Mouse (Mus musculus): Measurements from ENCODE around the gene Mecr.

Mecr gene

GRCm38 (mm10) chr4:131897109-131897508 is 53.8 kb downstream of the Mecr start:
- no peak for DNase-seq (ENCODE audit: low spot score)

- DNase-seq (ENCODE audit: low spot score), result no peak
Observed at GRCm38 (mm10) chr4:131897787-131898186, 54.5 kb downstream of the Mecr start.

GRCm38 (mm10) chr4:131898503-131899179 is 55.4 kb downstream of the Mecr start:
- no peak for DNase-seq (ENCODE audit: low spot score)

GRCm38 (mm10) chr4:131899180-131899554 is 55.9 kb downstream of the Mecr start:
- DNase-seq (ENCODE audit: low spot score), result no peak

GRCm38 (mm10) chr4:131901090-131901489 is 57.8 kb downstream of the Mecr start:
- DNase-seq (ENCODE audit: low spot score), result no peak

- DNase-seq (ENCODE audit: low spot score), result no peak
Observed at GRCm38 (mm10) chr4:131904478-131904877, 61.2 kb downstream of the Mecr start.

DNA sequence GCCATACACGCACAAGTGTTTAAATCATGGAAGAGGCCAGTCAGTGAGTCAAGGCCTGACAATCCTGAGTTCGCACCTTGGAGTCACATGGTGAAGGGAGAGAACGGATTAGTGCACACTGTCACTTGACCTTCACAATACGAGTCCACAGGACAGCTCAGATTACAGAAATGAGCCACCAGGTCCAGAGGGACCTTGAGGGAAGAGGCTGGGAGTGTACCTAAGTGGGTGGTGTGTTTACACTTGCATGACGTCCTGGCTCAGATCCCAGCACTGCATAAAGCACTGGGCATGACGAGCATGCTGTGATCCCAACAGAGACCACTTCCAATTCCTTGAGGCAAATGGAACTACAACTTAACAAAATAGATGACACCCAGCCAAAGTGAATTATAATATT is 63.2 kb downstream of the Mecr start:
- no peak for DNase-seq (ENCODE audit: low spot score)

DNA sequence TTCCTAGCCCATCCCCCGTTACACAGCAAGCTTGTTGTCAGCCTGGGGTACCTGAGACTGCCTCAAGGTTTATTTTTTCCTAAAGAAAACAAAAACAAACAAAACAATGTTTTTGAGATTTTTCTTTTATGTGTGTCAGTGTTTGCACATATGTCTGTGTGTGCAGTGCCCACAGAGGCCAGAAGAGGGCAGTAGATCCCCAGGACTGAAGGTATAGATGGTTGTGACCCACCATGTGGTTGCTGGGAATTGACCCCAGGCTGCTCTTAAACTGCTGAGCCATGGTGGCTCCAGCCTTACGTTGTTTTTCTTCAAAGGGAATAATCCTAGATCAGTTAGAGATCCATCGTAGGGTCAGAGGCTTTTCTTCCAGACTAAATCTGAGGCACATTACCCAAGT is 64.6 kb downstream of the Mecr start:
- DNase-seq (ENCODE audit: low spot score), result no peak

GRCm38 (mm10) chr4:131910237-131910994 is 67.1 kb downstream of the Mecr start:
- DNase-seq (ENCODE audit: low spot score), result no peak

GRCm38 (mm10) chr4:131911521-131911920 is 68.3 kb downstream of the Mecr start:
- DNase-seq (ENCODE audit: low spot score), result no peak

DNA sequence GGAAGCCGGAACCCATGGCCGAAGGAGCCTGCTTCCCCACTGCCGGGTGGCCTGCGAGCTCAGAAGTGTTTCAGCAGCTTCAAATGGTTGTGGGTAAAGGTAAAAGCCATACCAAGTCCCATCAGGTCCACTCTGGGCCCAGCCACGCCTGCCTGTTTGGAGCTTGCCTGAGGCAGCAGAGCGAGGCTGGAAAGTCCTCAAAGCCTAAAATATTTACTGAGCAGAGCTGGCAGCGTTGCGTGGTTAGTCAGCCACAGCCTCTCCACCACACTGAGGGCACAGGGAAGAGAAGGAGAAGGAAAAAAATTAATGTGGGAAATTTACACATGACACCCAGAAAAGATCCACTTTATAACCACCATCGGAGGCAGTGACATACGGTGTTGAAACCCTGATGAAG is 70.3 kb downstream of the Mecr start:
- DNase-seq (ENCODE audit: low spot score), result no peak

- no peak for DNase-seq (ENCODE audit: low spot score)
Observed at GRCm38 (mm10) chr4:131914046-131914643, 70.9 kb downstream of the Mecr start.

- no peak for DNase-seq (ENCODE audit: low spot score)
Observed at GRCm38 (mm10) chr4:131914891-131915469, 71.7 kb downstream of the Mecr start.

DNA sequence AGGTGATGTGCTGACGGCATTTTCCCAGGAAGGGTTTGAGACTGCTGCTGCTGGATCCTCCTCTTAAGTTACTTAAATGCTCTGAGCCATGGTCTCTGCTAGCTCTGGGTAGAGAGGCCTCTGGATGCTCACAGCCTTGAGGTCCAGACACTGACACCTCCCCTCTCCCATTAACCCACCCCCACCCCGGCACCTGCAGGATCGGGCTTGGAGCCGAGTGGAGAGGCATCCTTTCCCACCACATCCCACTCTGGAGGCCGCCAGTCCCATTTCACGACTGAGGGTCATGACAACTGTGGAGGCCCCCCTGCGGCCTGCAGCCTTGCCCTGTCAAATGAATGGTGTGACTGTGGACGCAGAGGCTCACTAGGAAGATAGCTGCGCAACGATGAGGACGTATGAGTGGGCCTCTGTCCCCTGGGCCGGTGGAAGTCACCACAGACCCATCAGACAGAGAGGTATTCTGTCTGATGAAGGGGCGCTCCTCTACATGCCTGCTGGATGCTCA is 72.6 kb downstream of the Mecr start:
- no peak for DNase-seq (ENCODE audit: low spot score)

DNA sequence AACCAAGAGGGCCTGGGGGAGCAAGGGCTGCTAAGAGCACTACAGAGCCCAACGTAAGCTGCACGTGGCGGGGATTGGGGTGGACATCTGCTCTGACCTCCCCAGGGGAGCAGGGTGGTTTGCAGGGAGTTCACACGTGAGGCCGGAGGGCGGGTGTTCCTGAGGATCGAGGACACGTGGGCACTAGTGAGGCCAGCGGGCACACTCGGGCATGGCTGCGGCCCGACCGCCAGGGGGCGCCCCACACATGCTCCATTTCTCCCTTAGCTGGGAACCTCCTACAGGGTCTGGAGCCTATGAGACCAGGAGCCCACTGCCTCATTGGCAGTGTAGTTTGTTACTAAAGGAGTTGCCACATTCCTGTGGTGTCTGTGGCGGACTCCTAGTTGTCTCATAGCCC is 73.2 kb downstream of the Mecr start:
- peak; percentile 35 for DNase-seq (ENCODE audit: low spot score)

- DNase-seq (ENCODE audit: low spot score), result no peak
Observed at GRCm38 (mm10) chr4:131917010-131917555, 73.8 kb downstream of the Mecr start.

Data from layer of hippocampus, adult 9-10 months (tissue).